Mouse (Mus musculus): ENCODE results near the gene Scamp3. TPM values are rescaled to one million over a fixed set of nuclear protein-coding genes. Genes with fewer than 3 reads are reported as not detected.

Gene Scamp3
- 50.9 TPM for polyA plus RNA-seq (2014; fragmentation: Illumina TruSeq; extraction: RNeasy Lipid Tissue Mini Kit (QIAGEN cat#74804); ENCODE audit: insufficient read depth, low read depth, low replicate concordance)

DNA sequence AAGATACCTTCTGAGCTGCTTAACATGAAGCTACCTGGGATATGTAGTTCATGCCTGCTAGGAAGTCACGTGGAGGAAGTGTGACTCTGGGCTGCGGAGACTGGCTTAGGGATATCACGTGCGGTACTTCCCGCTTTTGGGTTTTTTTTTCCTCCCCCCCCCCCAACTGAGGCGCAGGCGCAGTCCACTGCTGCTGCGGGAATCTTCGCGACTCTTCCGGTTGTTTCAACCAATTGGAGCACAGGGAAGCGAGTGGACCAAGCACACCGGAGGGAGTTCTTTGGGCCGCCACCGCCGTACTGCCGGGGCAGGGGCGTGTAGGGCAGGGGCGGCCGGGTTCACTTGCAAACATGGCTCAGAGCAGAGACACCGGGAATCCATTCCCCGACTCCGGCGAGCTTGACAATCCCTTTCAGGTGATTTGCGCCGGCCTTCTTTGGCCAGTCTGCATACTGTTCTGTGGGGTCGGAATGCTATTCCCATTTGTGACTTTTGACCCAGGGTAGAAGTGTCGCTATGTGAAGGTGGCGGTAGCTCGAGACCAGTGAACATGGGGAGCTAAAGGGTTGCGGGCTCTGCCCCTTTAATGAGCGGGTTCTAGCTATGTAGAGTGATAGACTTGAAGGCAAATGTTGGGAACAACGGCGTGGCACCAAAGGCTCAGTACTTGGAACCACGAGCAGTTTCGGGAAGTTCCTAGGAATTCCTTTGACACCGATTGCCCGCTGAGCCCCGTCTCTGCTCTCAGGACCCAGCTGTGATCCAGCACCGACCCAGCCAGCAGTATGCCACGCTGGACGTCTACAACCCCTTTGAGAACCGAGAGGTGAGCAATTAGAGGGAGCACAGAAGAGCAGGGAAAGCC, at the start of gene Scamp3:
Scamp3 (plus strand) TSS at position 232 of the 865 bp plus-strand sequence.

GRCm38 (mm10) chr3:89135958-89136357, 41.3 kb upstream of the Scamp3 start, which contains the start of gene Pklr:
Gene Pklr, plus strand, starts transcription at chr3:89136142.

DNA sequence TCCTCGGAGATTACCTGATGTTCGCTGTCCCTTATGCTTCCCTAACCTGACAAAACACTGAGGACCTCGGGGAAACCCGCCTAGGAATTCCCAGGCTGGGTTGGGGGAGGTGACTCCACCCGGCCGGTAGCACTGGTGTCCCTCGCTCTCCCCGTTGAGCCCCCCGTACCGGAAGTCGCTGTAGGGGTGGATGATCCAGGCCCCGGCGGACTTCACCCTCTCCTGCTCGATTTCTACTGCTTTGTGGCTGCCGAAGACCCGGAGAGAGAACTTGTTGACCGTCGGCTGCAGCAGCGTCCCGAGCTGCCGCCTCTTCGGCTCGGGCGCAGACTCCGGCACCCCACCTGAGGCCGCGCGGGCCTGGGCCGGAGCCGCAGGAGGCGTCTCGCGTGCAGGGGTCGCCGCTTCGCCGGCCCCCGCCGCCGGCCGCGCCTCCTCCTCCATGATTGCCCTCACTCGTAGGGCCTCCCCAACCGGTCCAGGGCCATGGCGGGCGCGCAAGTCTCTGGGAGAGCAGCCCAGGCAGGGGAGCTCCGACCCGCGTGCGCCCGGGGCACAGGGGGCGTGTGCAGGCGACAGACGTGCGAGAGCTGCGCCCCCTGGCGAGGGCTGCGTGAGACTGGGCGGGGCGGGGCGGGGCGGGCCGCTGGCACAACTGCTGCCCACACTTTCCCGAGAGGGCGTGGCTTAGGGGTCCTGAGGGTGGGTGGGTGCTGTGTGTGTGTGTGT, 17.5 kb upstream of the Scamp3 start, which contains the start of gene Hcn3:
Hcn3 (minus strand) TSS at position 581 of the 729 bp plus-strand sequence.

GRCm38 (mm10) chr3:89164506-89165267, 12.6 kb upstream of the Scamp3 start, which contains the start of gene Clk2:
Gene Clk2, plus strand, starts transcription at chr3:89164795.

DNA sequence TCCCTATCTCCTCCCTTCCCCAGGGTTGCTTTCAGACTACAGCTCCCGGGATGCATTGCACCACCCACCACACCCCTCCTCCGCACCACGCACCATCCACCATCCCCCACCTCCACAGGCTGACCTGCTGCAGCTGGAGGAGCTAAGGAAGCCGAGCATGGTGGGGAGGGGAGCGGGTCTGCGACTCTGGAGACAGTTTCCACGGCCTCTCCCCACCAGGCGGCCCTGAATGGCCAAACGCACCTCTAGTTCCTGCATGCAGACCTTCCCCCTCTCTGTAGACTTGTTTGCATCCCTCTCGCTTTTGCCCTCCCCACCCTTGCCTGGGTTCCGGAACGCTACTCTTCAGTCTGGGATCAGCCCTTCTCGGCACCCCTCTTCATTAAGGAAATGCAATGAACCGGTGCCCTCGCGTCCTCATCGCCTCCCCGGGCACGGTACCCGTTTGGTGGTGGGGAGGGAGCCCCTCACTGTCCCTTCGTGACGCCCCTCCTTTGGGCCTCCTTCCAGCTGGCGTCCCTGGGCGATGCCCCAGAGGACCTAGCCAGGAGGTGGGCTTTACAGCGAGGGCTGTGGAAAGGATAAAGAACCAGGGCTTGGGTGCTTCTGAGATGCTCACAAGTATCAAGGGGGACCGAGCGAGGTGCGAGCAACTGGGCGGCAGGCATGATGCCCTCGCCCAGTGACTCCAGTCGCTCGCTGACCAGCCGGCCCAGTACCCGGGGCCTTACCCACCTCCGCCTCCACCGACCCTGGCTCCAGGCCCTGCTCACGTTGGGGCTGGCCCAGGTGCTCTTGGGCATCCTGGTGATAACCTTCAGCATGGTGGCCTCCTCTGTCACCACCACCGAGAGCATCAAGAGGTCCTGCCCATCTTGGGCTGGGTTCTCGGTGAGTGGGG, 6.0 kb downstream of the Scamp3 start, which contains the start of gene Fam189b:
Fam189b (plus strand) TSS at position 86 of the 901 bp plus-strand sequence.

GRCm38 (mm10) chr3:89202253-89203141, 25.2 kb downstream of the Scamp3 start, which contains the start of gene Gba:
Gene Gba, plus strand, starts transcription at chr3:89202928.

DNA sequence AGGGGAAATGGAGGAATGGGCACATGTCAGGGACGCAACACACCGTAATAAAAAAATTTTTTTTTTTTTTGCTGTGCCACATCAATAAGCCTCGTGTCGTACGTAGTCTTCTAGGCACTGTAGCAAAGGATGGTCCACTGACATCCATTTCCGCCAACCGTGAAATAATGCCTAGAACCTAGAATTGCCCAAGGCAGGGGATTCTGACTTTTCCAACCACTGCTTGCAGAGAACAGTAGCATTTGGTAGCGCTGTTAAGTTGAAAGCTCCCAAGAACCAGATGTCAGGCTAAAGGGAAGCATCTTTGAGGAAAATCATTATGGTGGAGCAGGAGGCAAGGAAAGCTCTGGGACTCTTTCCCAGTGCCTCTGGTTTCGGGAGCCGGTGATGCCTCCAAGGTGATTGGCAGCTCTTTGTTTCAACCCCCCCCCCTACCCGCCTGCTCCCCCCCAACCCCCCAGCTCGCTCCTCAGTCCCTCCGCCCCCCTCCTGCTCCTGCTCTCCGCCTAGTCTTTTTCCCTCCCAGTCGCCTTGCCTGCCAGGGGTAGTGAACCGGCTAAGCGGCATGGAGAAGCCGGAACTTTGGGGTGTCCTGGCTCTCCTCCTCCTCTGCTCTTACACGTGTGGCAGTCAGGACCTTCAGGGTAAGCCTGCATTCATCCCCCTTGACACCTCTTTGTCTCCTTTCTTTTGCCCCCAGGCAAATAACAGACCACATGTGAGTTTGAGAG, 37.6 kb downstream of the Scamp3 start, which contains the start of gene Thbs3:
Thbs3 (plus strand) TSS at position 500 of the 731 bp plus-strand sequence.

GRCm38 (mm10) chr3:89226900-89227299, 49.6 kb downstream of the Scamp3 start, which contains the start of gene Mtx1:
Gene Mtx1, minus strand, starts transcription at chr3:89227088.

GRCm38 (mm10) chr3:89228836-89229235, 51.6 kb downstream of the Scamp3 start, which contains the start of gene Muc1:
Gene Muc1, plus strand, starts transcription at chr3:89229057.

Other genes starting within 250 kb of the Scamp3 start
- gene Ash1l, start 226.9 kb upstream of the Scamp3 start, polyA plus RNA-seq (2014; fragmentation: Illumina TruSeq; extraction: RNeasy Lipid Tissue Mini Kit (QIAGEN cat#74804); ENCODE audit: insufficient read depth, low read depth, low replicate concordance) = 4.8 TPM
- gene Dap3, start 226.3 kb upstream of the Scamp3 start, polyA plus RNA-seq (2014; fragmentation: Illumina TruSeq; extraction: RNeasy Lipid Tissue Mini Kit (QIAGEN cat#74804); ENCODE audit: insufficient read depth, low read depth, low replicate concordance) = 63.0 TPM
- gene Rusc1, start 84.2 kb upstream of the Scamp3 start, polyA plus RNA-seq (2014; fragmentation: Illumina TruSeq; extraction: RNeasy Lipid Tissue Mini Kit (QIAGEN cat#74804); ENCODE audit: insufficient read depth, low read depth, low replicate concordance) = 25.0 TPM
- gene Gm43738, start 76.4 kb upstream of the Scamp3 start, polyA plus RNA-seq (2014; fragmentation: Illumina TruSeq; extraction: RNeasy Lipid Tissue Mini Kit (QIAGEN cat#74804); ENCODE audit: insufficient read depth, low read depth, low replicate concordance) = not detected
- gene Fdps, start 75.5 kb upstream of the Scamp3 start, polyA plus RNA-seq (2014; fragmentation: Illumina TruSeq; extraction: RNeasy Lipid Tissue Mini Kit (QIAGEN cat#74804); ENCODE audit: insufficient read depth, low read depth, low replicate concordance) = 109 TPM
- 0.12 TPM for gene Pklr, start 41.3 kb upstream of the Scamp3 start, polyA plus RNA-seq (2014; fragmentation: Illumina TruSeq; extraction: RNeasy Lipid Tissue Mini Kit (QIAGEN cat#74804); ENCODE audit: insufficient read depth, low read depth, low replicate concordance)
- gene Hcn3, start 17.3 kb upstream of the Scamp3 start, polyA plus RNA-seq (2014; fragmentation: Illumina TruSeq; extraction: RNeasy Lipid Tissue Mini Kit (QIAGEN cat#74804); ENCODE audit: insufficient read depth, low read depth, low replicate concordance) = not detected
- gene Clk2, start 12.7 kb upstream of the Scamp3 start, polyA plus RNA-seq (2014; fragmentation: Illumina TruSeq; extraction: RNeasy Lipid Tissue Mini Kit (QIAGEN cat#74804); ENCODE audit: insufficient read depth, low read depth, low replicate concordance) = 24.4 TPM
- 9.9 TPM for gene Fam189b, start 5.7 kb downstream of the Scamp3 start, polyA plus RNA-seq (2014; fragmentation: Illumina TruSeq; extraction: RNeasy Lipid Tissue Mini Kit (QIAGEN cat#74804); ENCODE audit: insufficient read depth, low read depth, low replicate concordance)
- gene Gba, start 25.5 kb downstream of the Scamp3 start, polyA plus RNA-seq (2014; fragmentation: Illumina TruSeq; extraction: RNeasy Lipid Tissue Mini Kit (QIAGEN cat#74804); ENCODE audit: insufficient read depth, low read depth, low replicate concordance) = 35.5 TPM
- gene Thbs3, start 37.7 kb downstream of the Scamp3 start, polyA plus RNA-seq (2014; fragmentation: Illumina TruSeq; extraction: RNeasy Lipid Tissue Mini Kit (QIAGEN cat#74804); ENCODE audit: insufficient read depth, low read depth, low replicate concordance) = 37.7 TPM
- 75.1 TPM for gene Mtx1, start 49.6 kb downstream of the Scamp3 start, polyA plus RNA-seq (2014; fragmentation: Illumina TruSeq; extraction: RNeasy Lipid Tissue Mini Kit (QIAGEN cat#74804); ENCODE audit: insufficient read depth, low read depth, low replicate concordance)
- gene Muc1, start 51.6 kb downstream of the Scamp3 start, polyA plus RNA-seq (2014; fragmentation: Illumina TruSeq; extraction: RNeasy Lipid Tissue Mini Kit (QIAGEN cat#74804); ENCODE audit: insufficient read depth, low read depth, low replicate concordance) = 195 TPM
- gene Krtcap2, start 68.5 kb downstream of the Scamp3 start, polyA plus RNA-seq (2014; fragmentation: Illumina TruSeq; extraction: RNeasy Lipid Tissue Mini Kit (QIAGEN cat#74804); ENCODE audit: insufficient read depth, low read depth, low replicate concordance) = 122 TPM
- gene Trim46, start 68.8 kb downstream of the Scamp3 start, polyA plus RNA-seq (2014; fragmentation: Illumina TruSeq; extraction: RNeasy Lipid Tissue Mini Kit (QIAGEN cat#74804); ENCODE audit: insufficient read depth, low read depth, low replicate concordance) = 2.3 TPM
- gene Dpm3, start 81.9 kb downstream of the Scamp3 start, polyA plus RNA-seq (2014; fragmentation: Illumina TruSeq; extraction: RNeasy Lipid Tissue Mini Kit (QIAGEN cat#74804); ENCODE audit: insufficient read depth, low read depth, low replicate concordance) = 220 TPM
- gene Slc50a1, start 93.1 kb downstream of the Scamp3 start, polyA plus RNA-seq (2014; fragmentation: Illumina TruSeq; extraction: RNeasy Lipid Tissue Mini Kit (QIAGEN cat#74804); ENCODE audit: insufficient read depth, low read depth, low replicate concordance) = 90.4 TPM
- gene Efna1, start 103.7 kb downstream of the Scamp3 start, polyA plus RNA-seq (2014; fragmentation: Illumina TruSeq; extraction: RNeasy Lipid Tissue Mini Kit (QIAGEN cat#74804); ENCODE audit: insufficient read depth, low read depth, low replicate concordance) = 102 TPM
- 0.75 TPM for gene Efna3, start 145.5 kb downstream of the Scamp3 start, polyA plus RNA-seq (2014; fragmentation: Illumina TruSeq; extraction: RNeasy Lipid Tissue Mini Kit (QIAGEN cat#74804); ENCODE audit: insufficient read depth, low read depth, low replicate concordance)
- gene Efna4, start 160.6 kb downstream of the Scamp3 start, polyA plus RNA-seq (2014; fragmentation: Illumina TruSeq; extraction: RNeasy Lipid Tissue Mini Kit (QIAGEN cat#74804); ENCODE audit: insufficient read depth, low read depth, low replicate concordance) = 1.5 TPM
- 109 TPM for gene Adam15, start 172.5 kb downstream of the Scamp3 start, polyA plus RNA-seq (2014; fragmentation: Illumina TruSeq; extraction: RNeasy Lipid Tissue Mini Kit (QIAGEN cat#74804); ENCODE audit: insufficient read depth, low read depth, low replicate concordance)
- 0.17 TPM for gene Dcst2, start 184.5 kb downstream of the Scamp3 start, polyA plus RNA-seq (2014; fragmentation: Illumina TruSeq; extraction: RNeasy Lipid Tissue Mini Kit (QIAGEN cat#74804); ENCODE audit: insufficient read depth, low read depth, low replicate concordance)
- not detected for gene Dcst1, start 187.8 kb downstream of the Scamp3 start, polyA plus RNA-seq (2014; fragmentation: Illumina TruSeq; extraction: RNeasy Lipid Tissue Mini Kit (QIAGEN cat#74804); ENCODE audit: insufficient read depth, low read depth, low replicate concordance)
- gene Zbtb7b, start 217.3 kb downstream of the Scamp3 start, polyA plus RNA-seq (2014; fragmentation: Illumina TruSeq; extraction: RNeasy Lipid Tissue Mini Kit (QIAGEN cat#74804); ENCODE audit: insufficient read depth, low read depth, low replicate concordance) = 20.1 TPM
- gene Lenep, start 225.3 kb downstream of the Scamp3 start, polyA plus RNA-seq (2014; fragmentation: Illumina TruSeq; extraction: RNeasy Lipid Tissue Mini Kit (QIAGEN cat#74804); ENCODE audit: insufficient read depth, low read depth, low replicate concordance) = not detected
- 9.7 TPM for gene Flad1, start 234.4 kb downstream of the Scamp3 start, polyA plus RNA-seq (2014; fragmentation: Illumina TruSeq; extraction: RNeasy Lipid Tissue Mini Kit (QIAGEN cat#74804); ENCODE audit: insufficient read depth, low read depth, low replicate concordance)
- 11.5 TPM for gene Cks1b, start 240.9 kb downstream of the Scamp3 start, polyA plus RNA-seq (2014; fragmentation: Illumina TruSeq; extraction: RNeasy Lipid Tissue Mini Kit (QIAGEN cat#74804); ENCODE audit: insufficient read depth, low read depth, low replicate concordance)
- gene Shc1, start 241.0 kb downstream of the Scamp3 start, polyA plus RNA-seq (2014; fragmentation: Illumina TruSeq; extraction: RNeasy Lipid Tissue Mini Kit (QIAGEN cat#74804); ENCODE audit: insufficient read depth, low read depth, low replicate concordance) = 31.8 TPM

Measured in lung, adult 10 weeks (tissue).